Mouse (Mus musculus): ENCODE results near the gene Tlr12. TPM values are rescaled to one million over a fixed set of nuclear protein-coding genes. Genes with fewer than 3 reads are reported as not detected.
A peak's percentile ranks its signal among the peaks of the same experiment; 100 is the strongest.
"Not testable (repeated sequence)": the region's sequence is repeated elsewhere in the genome, so short reads cannot be mapped to it uniquely, and the experiment has no call there.

The Tlr12 gene
- 1 to 10 TPM in 1 of 2 experiments, under 1 TPM in 1; 0.53 to 1.9 TPM for total RNA-seq (2021)
- long read RNA-seq, experiment 1, partial matches to known transcripts = 0 of 2 reads
- long read RNA-seq, experiment 1, other reads (novel, unspliced or antisense) = 0 of 2 reads
- long read RNA-seq, experiment 2 = 0 reads

DNA sequence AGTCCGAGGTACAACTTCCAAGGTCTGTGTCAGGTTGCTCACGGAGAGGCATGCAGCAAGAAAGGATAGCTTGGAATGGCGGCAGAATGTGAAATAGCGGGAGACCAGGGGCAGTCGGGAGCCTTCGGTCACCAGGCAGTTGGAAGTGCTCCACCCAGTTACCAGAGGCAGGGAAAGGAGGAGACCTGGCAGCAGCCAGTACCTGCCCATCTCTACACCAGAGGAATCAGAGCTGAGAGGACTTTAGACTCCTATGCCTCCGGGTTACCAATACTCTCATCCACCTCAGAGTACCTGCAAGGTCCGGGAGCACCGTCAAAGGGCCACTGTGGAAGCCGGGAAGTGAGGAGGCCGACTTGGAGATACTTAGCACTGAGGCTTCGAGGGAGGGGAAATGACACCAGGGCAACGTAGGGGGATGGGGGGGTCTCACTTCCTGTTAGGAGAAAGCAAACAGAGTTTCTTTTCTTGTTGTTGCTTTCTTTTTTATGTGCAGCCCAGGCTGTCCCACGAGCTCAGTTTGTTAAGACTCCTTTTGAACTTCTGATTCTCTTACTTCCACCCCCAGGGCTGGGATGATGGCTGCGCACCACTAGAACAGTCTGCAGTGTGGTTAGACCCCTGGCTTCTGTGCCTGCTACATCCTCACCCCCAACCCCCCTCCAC lies at the start of gene Tlr12:
Gene Tlr12, minus strand, starts transcription at position 374 of the 666 bp plus-strand sequence.
- DNase-seq (ENCODE audit: low spot score in 2 of 2) = no peak

DNA sequence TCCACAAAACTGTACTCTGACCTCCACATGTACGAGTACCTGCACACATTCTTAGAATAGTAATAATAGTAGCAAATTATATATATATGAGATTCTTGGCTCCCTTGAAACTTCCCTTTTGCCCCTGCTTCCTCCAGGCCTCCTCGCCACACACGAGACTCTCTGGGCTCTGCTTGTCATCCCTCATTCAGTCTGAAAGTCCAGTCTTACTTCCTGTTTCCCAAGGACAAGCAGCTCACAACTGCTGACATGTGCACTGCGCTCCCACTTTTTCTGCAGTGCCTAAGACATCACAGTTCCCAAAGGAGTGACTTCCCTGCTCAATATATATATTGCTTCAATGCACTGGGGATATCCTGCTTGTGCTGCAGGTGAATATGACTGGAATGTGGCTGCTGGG lies 48.8 kb upstream of the Tlr12 start:
- not testable (repeated sequence) for DNase-seq (ENCODE audit: low spot score in 2 of 2)

DNA sequence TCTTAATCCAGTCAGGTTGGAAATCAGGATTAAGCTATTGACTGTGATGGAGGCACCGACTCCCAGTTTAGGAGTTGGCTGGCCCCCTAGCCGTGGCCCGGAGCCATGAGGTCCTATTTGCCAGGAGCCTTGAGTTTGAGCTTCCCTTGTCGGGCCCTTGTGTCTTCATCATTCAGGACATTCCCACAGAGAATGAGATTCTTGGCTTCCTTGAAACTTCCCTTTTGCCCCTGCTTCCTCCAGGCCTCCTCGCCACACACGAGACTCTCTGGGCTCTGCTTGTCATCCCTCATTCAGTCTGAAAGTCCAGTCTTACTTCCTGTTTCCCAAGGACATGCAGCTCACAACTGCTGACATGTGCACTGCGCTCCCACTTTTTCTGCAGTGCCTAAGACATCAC lies 47.9 kb upstream of the Tlr12 start:
- DNase-seq (ENCODE audit: low spot score in 2 of 2) = not testable (repeated sequence)

DNA sequence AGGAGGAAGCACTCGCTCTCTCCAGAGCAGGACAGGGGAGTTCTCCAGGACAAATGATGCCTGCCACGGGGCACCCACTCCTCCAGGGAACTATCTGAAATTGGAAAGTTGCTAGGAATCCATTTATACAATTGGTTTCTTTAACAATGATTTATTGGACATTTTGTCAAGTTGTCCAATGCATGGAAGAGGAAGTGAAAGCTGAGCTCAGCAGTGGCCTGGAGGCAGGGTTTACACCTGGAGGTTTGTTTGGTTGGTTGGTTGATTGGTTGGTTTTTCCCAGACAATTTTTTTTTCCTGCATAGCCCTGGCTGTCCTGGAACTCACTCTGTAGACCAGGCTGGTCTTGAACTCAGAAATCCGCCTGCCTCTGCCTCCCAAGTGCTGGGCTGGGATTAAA lies 45.6 kb upstream of the Tlr12 start:
- DNase-seq (ENCODE audit: low spot score in 2 of 2) = no peak

DNA sequence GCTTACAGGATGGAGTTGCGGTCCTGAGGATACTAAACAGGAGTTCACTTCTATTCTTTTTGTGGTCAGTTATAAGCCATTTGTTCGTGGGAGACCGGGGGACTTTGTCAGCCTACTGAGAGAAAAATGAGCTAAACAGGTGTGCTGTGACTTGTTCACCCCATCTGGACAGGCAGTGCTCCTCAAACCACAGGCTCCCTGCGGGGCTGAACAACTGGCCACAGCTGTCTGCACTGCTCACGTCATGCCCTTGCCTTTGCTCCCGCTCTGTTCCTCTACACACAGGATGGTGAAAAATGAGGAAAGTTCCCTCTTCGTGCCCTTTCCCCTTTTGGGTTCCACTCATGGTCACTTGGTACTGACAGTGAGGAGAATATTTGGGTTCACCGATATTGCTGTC lies 42.6 kb upstream of the Tlr12 start:
- DNase-seq (ENCODE audit: low spot score in 2 of 2) = no peak

DNA sequence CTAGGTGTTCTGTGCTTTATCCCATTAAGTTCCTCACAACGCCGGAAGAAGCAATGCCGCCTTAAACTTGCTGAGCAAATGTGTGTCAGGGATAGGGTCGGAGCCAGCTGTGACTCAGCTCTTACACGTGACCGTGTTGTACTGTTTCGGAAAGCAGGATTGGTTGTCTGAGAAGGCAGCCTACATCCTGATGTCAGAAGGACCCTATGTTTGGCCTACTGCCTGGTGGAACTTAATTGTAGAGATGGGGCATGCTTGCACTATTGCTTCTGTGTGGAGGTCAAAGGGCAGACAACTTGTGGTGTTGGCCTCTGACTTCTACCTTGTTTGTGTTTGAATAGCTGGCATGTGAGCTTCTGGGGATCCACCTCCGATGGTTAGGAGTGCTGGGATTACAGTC lies 41.8 kb upstream of the Tlr12 start:
- DNase-seq (ENCODE audit: low spot score in 2 of 2) = no peak

DNA sequence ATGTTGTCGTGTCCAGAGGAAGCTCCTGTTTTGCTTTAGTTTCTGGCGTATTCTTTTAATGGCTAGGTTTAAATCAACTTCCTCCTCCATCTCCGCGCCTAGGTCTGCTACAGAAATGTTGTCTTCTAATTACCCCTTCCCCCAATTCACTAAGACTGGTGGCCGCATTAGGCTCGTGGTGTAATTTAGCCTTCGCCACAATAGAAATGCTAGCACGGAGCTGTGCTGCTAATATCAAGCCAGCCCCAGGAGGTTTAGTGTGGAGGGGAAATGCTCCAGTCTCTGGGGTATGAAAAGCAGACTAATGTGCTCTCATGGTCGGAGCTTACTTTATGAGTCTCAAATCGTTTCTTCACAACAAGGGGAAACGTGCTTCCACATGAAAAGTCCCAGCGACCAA lies 37.0 kb upstream of the Tlr12 start:
- no peak for DNase-seq (ENCODE audit: low spot score in 2 of 2)

DNA sequence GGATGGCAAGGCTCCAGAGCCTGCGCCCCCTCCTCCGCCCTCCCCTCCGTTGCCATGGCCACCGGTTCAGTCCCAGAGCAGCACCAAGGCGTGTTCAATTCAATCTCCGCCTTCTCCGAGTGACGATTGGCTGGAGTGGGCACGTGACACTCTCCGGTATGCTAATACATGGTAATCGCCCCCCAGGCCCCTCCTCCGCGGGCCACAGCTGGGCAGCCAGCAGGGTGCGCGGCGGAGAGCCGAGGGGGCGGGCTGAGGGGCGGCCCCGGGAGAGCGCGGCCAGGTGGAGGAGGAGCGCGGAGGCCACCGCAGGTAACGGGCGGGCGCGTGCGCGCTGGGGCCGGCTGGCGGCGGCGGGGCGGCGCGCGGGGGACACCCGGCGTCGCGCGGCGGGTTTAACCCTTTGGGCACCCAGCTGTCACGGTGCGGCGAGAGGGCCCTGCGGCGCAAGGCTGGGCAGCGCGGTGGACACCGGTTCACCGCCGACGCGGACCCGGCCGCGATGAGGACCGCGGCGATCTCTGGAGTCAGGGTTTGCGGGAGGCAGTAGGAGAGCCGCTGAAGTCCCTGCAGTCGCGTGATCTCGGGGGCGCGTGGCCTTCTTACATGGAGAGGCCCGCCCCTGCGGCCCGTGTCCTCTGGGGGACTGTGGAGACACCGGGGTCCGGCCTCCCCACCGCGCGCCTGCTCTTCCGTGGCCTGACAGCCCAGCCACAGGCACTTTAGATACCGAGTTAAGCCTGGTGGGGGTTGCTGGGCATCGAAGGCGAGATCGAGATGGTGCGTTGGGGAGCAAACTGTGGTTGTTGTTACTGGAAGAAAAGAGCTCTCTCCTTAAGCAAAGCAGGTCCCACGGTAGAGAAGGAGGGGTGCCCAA lies 36.3 kb upstream of the Tlr12 start, which contains the start of gene Phc2:
Gene Phc2, plus strand, starts transcription at position 198 of the 877 bp plus-strand sequence.
- peak; percentile 85 to 89 for DNase-seq (ENCODE audit: low spot score in 2 of 2)

DNA sequence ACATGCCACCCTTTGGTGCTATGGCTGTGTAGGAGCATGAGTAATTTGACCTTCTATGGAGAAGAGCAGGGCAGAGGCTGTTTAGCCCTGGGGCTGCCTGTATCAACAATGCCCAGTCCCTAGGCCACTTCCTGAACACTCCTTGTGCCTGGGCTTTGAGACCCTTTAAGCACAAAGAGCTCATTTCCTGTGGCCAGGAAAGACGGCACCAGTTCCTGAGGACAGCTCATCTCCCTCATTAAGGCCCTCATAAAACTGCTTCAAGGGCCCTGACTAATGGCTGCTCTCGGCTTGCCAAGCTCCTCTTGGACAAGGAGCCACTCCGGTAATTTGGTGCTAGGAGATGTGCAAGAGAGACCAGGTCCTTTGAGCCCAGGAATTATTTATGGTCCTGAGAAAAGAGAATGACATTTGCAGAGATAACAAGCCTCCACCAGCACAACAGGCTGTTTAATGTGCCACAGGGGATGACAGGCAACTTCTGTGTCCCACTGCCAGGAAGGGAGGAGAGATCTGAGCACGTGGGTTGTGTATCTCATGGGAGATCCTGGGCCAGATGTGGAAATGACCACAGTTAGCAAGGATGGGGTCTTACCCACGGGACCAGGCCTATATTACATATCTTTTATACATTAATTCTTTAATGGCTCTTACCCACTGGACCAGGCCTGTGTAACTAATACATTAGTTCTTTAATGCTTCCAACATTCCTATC lies 34.3 kb upstream of the Tlr12 start:
- no peak for DNase-seq (ENCODE audit: low spot score in 2 of 2)

DNA sequence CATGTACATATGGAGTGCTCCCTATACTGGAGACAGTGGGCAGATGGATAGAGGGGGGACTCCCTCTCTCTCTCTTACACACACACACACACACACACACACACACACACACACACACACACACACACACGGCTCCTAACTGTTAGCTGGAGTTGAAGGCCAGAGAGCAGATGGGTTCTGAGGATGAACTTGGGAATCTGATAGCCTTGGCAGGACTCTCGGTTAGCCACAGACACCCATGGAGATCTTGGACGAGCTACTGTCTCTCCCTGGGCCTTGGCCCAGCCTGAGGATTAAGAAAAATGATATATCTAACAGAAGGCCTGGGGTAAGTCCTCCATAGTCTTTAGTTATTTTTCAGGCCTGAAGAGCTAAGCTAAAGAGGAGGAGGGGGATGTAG lies 33.1 kb upstream of the Tlr12 start:
- DNase-seq (ENCODE audit: low spot score in 2 of 2) = no peak

DNA sequence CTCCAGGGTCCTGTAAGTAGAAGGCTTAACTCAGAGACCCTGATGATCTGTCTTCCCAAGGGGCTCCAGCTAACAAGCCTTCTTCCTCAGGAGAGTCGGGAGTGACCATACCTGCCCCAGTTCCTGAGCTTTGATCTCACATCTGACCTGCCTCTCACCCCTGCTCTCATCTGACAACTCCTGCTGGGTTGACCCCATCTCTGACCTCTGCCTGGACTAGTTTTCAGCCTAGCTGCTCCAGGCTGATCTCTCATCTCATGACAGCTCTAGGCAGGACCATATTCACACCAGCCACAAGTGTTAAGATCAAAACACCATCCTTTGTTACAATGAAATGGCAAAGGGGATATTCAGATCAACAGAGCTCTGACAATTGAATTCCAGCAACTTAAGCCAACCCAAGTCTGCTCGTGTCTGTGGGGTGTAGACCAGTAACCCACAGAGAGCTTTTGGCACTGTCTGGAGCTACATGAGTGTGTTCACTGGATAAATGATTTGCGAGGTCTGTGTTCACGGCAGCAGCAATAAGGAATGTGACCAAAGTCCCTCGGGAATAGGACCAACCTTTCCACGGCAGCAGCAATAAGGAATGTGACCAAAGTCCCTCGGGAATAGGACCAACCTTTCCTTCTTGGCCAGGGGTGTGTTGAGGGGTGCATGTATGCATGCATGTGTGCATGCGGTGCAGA lies 30.3 kb upstream of the Tlr12 start:
- DNase-seq (ENCODE audit: low spot score in 2 of 2) = no peak

DNA sequence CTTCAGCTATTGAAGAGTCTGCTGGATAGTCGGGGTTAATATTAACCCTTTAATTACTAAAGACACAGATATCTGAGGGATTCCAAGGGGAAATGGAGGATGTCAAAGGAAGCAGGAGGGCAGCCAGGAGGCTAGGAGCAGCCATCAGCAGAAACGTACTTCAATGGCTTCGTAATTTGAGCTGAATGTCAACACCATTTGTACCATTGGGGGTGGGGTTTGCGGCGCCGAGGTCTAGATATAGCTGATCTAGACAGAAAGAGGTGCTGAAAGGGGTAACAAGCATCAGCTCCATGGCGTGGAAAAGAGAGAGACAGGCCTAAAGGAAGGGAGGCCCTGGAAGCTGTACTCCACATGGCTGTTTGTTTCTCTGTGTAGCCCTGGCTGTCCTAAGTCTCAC lies 28.3 kb upstream of the Tlr12 start:
- no peak for DNase-seq (ENCODE audit: low spot score in 2 of 2)

DNA sequence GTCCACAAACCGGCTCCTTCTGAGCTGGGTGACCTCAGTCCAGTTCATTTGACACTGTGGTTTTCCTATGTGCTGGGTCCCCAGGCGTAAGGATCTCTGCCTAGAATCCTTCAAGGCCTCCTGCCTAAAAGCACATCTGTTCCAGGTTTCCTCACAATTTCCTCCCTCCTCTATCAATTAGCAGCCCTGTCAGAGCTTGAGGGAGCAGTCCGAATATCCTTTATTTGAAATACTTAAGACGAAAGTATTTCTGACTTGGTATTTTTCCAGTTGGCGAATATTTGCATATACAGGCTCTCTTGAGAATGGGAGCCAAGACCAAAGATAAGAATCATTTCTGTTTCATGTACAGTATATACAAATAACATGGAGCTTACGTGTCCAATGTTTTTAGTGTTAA lies 27.5 kb upstream of the Tlr12 start:
- no peak for DNase-seq (ENCODE audit: low spot score in 2 of 2)

DNA sequence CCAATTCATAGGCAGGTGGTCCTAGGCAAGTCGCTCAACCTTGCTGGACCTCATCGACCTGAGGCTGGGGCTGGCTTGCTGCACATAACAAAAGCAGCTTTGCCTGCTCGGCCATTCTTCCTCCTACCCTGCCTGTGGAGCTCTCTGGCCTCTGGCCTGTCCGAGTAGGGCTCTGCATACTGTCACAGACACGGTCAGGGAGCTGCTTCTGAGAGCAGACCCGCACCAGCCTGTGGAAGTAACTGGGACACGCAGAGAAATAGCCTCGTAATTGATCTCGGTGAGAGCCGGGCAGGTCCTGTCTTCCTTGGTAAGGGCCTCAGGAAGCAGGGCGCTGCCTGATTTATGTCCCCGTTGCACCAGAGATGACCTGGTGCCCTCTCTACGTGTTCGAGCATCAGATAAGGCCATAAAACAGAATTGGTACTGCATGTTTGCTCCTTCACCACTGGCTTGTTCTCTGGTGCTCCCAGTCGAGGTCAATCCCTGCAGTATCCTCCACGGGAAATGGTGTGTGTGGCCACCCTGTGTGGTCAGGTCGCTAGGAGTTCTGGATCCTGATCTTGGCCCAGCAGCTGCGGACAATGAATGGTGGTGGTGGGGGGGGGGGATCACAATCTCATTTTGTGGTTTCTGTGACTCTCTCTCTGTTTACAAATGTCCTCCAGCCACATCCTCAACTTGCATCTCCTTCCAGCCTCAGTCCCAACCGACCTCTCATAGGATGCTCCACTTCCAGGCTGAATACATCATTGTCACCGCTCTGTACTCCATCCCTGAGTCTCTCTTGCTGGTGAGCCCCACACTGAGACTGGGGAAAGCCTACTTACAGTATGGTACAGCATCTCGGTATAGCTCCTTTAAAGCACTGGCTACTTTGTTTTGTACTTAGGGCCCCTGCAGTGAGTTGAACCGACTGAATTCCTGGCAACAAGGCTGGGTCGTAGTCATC lies 23.6 kb upstream of the Tlr12 start:
- no peak for DNase-seq (ENCODE audit: low spot score in 2 of 2)

DNA sequence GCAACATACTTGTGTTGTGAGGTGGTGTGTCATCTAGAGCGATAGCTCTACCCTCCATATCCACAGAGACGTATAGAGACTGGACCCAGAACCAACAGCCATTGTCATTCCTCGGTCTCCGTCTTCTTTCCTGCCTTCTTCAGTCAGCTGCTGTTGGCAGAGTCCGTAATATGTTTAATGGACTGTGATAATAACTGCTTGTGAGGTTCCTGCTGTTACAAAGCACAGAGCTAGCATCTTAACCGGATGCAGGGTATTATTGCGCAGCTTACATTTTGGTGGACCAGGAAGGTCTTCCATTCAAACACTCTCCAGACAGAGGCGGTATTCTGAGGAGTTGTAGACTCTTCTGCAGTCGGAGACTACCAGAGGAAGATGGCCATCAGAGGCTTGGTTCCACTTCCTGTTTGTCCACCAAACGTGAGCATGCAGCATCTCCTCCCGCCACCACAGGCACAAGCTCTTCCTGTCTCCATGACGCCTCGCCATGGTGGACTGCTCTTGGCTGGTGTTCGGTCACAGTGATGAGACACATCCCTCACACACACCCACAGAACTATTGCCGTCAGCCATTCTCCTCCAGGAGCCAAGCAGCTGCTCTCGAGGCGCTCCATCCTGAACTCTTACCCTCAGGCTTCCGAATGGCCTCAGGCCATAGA lies 20.0 kb upstream of the Tlr12 start:
- DNase-seq (ENCODE audit: low spot score in 2 of 2) = no peak

DNA sequence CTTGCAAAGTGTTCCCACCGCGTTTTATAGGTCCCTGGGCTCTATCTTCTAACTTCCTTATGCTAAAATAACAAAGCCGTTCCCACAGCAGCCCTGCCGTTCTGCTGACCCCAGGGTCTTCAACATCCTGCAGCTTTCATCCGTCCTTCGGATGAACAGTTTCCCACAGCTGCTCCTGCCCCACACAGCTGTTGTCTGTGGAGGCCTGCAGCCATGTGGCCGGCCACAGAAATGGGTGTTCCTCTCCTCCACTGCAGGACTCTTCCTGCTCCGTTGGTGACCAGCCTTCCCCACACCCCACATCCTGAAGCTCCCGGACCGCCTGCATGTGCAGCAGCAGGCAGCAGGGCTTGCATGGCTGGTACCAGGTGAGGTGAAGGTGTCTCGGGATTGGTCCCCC lies 18.8 kb upstream of the Tlr12 start:
- DNase-seq (ENCODE audit: low spot score in 2 of 2) = no peak

DNA sequence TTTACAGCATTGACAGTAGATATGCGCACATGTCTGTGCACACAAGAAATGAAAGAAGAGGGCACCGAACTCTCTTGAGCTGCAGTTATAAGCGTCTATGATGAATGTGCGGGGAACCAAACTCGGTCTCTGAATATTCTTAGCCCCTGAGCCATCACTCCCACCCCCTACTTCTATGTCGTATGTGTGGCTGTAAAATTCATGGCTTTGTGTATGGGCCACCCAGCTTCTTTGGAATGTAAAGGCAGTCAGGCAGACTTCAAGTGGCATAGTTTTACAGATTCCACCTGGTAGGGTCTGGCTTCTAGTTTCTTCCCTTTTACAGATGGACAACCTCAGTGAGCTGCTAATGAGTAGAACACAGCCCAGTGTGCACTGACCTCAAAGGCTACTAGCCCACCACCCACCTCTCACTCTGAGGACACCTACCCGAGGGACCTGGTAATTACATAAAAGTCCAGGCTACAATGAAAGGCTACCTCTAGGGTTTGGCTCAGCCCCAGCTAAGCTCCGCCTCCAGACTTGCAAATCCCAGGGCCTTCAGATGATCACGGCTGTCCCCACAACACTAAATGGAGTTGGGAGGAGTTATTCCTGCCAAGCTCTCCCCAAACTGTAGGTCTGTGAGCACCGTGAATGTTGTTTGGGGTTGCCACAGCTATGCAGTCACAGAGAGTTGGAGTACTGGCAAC lies 17.6 kb upstream of the Tlr12 start:
- DNase-seq (ENCODE audit: low spot score in 2 of 2) = no peak

DNA sequence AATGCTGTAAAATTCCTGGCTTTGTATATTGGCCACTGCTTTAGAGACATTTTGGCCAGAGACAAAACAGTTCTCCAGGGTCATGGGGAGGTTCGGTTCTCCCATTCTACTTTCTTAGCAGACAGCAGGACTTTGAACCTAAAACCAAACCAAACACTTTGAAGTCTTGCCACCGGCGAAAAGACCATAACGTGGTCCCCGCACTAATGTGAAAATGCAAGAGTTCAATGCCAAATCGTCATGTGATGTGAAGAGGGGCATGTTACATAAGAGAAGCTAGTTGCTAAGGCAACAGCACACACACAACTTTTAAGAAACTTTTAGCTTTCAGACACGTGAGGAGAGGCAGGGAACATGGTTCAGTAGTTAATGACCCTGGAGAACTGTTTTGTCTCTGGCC lies 17.0 kb upstream of the Tlr12 start:
- no peak for DNase-seq (ENCODE audit: low spot score in 2 of 2)

DNA sequence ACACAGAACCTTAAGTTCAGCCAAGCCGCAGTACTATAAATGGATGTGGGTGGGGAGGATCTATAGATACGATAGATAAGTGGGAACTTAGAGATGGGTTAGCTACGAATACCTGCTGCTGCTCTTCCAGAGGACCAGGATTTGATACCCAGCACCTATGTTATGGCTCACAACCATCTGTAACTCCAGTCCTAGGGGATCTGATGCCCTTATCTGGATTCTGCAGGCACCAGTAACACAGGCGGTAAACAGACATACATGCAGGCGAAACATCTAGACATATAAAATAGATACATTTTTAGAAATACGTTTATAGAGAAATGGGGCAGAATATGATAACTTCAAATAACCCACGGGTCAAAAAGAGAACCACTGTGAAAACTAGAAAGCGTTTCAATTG lies 2.7 kb upstream of the Tlr12 start:
- DNase-seq (ENCODE audit: low spot score in 2 of 2) = no peak

All from adrenal gland, adult 18-20 months (tissue).